Mouse (Mus musculus) midbrain, postnatal 0 days (tissue): ENCODE measurements at regions not wholly inside any gene's neighbourhood (a gene's known extent, or its start where the extent isn't known, plus 50 kb on each side); places are given as distances from the start of the nearest gene placed in this dataset.

Experiments used
- ATAC-seq: fragments of 200-750 bp; cut with Nextera tagmentation; 2 replicates; pipeline ENCODE4 v1.8.0; 2017; ENCODE audit warnings: moderate number of reproducible peaks, mild to moderate bottlenecking, moderate TSS enrichment, moderate library complexity; ENCODE audit not compliant: low FRiP score
- DNase-seq: peaks from one replicate; pipeline ENCODE4 v3.0.0-alpha.2; 2015; ENCODE audit warnings: low spot score
- H3K27ac ChIP-seq: fragments of 300-500 bp; sonication (generic); 2 replicates; pipeline ENCODE4 v1.5.1; 2014; ENCODE audit warnings: low read depth, mild to moderate bottlenecking, low read length, mixed read lengths
- H3K27me3 ChIP-seq: fragments of 300-500 bp; sonication (generic); 2 replicates; pipeline ENCODE4 v1.6.1; 2014; ENCODE audit warnings: low read length, control low read depth, mixed read lengths; ENCODE audit not compliant: insufficient read depth
- H3K36me3 ChIP-seq: fragments of 300-500 bp; sonication (generic); 2 replicates; pipeline ENCODE4 v1.6.1; 2014; ENCODE audit warnings: low read length, control low read depth, mixed read lengths; ENCODE audit not compliant: insufficient read depth
- H3K4me1 ChIP-seq: fragments of 300-500 bp; sonication (generic); 2 replicates; pipeline ENCODE4 v1.6.1; 2014; ENCODE audit warnings: mild to moderate bottlenecking, control low read depth, antibody characterized with exemption, low read length, mixed read lengths; ENCODE audit not compliant: insufficient read depth
- H3K4me2 ChIP-seq: fragments of 300-500 bp; sonication (generic); 2 replicates; pipeline ENCODE4 v1.6.1; 2014; ENCODE audit warnings: low read depth, mild to moderate bottlenecking, low read length, mixed read lengths; ENCODE audit not compliant: poor library complexity, severe bottlenecking
- H3K4me3 ChIP-seq: fragments of 300-500 bp; sonication (generic); 2 replicates; pipeline ENCODE4 v1.5.1; 2014; ENCODE audit warnings: low read depth, mild to moderate bottlenecking, low read length, moderate library complexity
- H3K9ac ChIP-seq: fragments of 300-500 bp; sonication (generic); replicated peaks from 2 replicates; pipeline ENCODE4 v1.6.1; 2014; ENCODE audit warnings: mild to moderate bottlenecking, low read length, moderate library complexity, mixed read lengths; ENCODE audit not compliant: poor library complexity, severe bottlenecking
- H3K9me3 ChIP-seq: fragments of 300-500 bp; sonication (generic); 2 replicates; pipeline ENCODE4 v1.6.1; 2016; ENCODE audit warnings: low read length, control low read depth
- CTCF ChIP-seq: IDR thresholded peaks from 2 replicates; pipeline ENCODE4 v1.5.1; 2016; ENCODE audit warnings: antibody characterized with exemption, mild to moderate bottlenecking
- WGBS: fragments of 180-500 bp; shearing (Covaris S2); extraction: QIAGEN DNeasy Blood & Tissue Kit; methylation state at CpG from one replicate; pipeline ENCODE4 v1.1.7; 2014; 5-methylcytosine and 5-hydroxymethylcytosine counted together

GRCm38 (mm10) chr13:52114962-52115361 lies 268.5 kb downstream of the Gadd45g start:
- H3K4me2 ChIP-seq = no peak overlapping the region
- no peak for DNase-seq
- H3K27ac ChIP-seq = no peak overlapping the region
- no peak for ATAC-seq
- H3K4me3 ChIP-seq = no peak overlapping the region
- H3K27me3 ChIP-seq = no peaks in the 10 kb centered on the region; the same call in 1 of the 2 replicates
- no peak overlapping the region for H3K9ac ChIP-seq
- 87% methylated on average over 6 of the region's 6 CpGs for WGBS
- H3K4me1 ChIP-seq = no peaks in the 10 kb centered on the region; the same call in 1 of the 2 replicates
- no peaks in the 10 kb centered on the region for H3K36me3 ChIP-seq
- no peak for TF ChIP-seq CTCF
- no peaks in the 10 kb centered on the region for H3K9me3 ChIP-seq

GRCm38 (mm10) chr13:52116241-52116640 lies 269.8 kb downstream of the Gadd45g start:
- 57% methylated on average over 4 of the region's 4 CpGs for WGBS
- ATAC-seq = no peak
- no peak for TF ChIP-seq CTCF

GRCm38 (mm10) chr13:52116756-52117155 lies 270.3 kb downstream of the Gadd45g start:
- ATAC-seq = no peak
- WGBS = 50% methylated on average over 4 of the region's 4 CpGs
- DNase-seq = peak; percentile 55

More at GRCm38 (mm10) chr13:52116241-52116640, 269.8 kb downstream of the Gadd45g start:
- no peaks in the 10 kb centered on the region; the same call in 1 of the 2 replicates for H3K27me3 ChIP-seq
- DNase-seq = no peak
- H3K4me1 ChIP-seq = no peaks in the 10 kb centered on the region; the same call in 1 of the 2 replicates
- H3K4me3 ChIP-seq = no peak overlapping the region
- no peak overlapping the region for H3K9ac ChIP-seq
- no peak overlapping the region for H3K4me2 ChIP-seq
- H3K36me3 ChIP-seq = no peaks in the 10 kb centered on the region
- H3K9me3 ChIP-seq = no peaks in the 10 kb centered on the region
- H3K27ac ChIP-seq = no peak overlapping the region

GRCm38 (mm10) chr13:52120795-52121194 lies 274.3 kb downstream of the Gadd45g start:
- H3K4me1 ChIP-seq = no peaks in the 10 kb centered on the region
- no peaks in the 10 kb centered on the region for H3K9me3 ChIP-seq
- no peak for ATAC-seq
- H3K27me3 ChIP-seq = no peaks in the 10 kb centered on the region; the same call in 1 of the 2 replicates
- H3K36me3 ChIP-seq = no peaks in the 10 kb centered on the region
- no peak overlapping the region for H3K4me3 ChIP-seq
- DNase-seq = no peak
- TF ChIP-seq CTCF = no peak
- 89% methylated on average over 8 of the region's 8 CpGs for WGBS
- H3K27ac ChIP-seq = no peak overlapping the region
- no peak overlapping the region for H3K4me2 ChIP-seq
- H3K9ac ChIP-seq = no peak overlapping the region

More at GRCm38 (mm10) chr13:52116756-52117155, 270.3 kb downstream of the Gadd45g start:
- no peak overlapping the region for H3K4me2 ChIP-seq
- no peak for TF ChIP-seq CTCF
- no peaks in the 10 kb centered on the region; the same call in 1 of the 2 replicates for H3K27me3 ChIP-seq
- H3K4me3 ChIP-seq = no peak overlapping the region
- H3K27ac ChIP-seq = no peak overlapping the region
- H3K36me3 ChIP-seq = no peaks in the 10 kb centered on the region
- H3K4me1 ChIP-seq = no peaks in the 10 kb centered on the region; the same call in 1 of the 2 replicates
- no peaks in the 10 kb centered on the region for H3K9me3 ChIP-seq
- H3K9ac ChIP-seq = no peak overlapping the region

- Histone ChIP-seq H3K4me1 (no peaks in the 10 kb centered on the region), H3K27me3 (no peaks in the 10 kb centered on the region), H3K9me3 (no peaks in the 10 kb centered on the region), H3K4me2 (no peak overlapping the region), H3K4me3 (no peak overlapping the region), H3K27ac (no peak overlapping the region), H3K9ac (no peak overlapping the region), H3K36me3 (no peaks in the 10 kb centered on the region)
- TF ChIP-seq CTCF = no peak
- ATAC-seq (no peak), DNase-seq (no peak)
- WGBS = 89% methylated on average over 4 of the region's 4 CpGs
Observed at GRCm38 (mm10) chr13:52125037-52125436, 278.6 kb downstream of the Gadd45g start.

- 0 out of 2 replicates have a peak, but pooled peaks cover 3% of the 10 kb centered on the region for H3K9me3 ChIP-seq
- no peaks in the 10 kb centered on the region for H3K36me3 ChIP-seq
- DNase-seq (no peak), ATAC-seq (no peak)
- no peak overlapping the region for H3K27ac ChIP-seq
- no peaks in the 10 kb centered on the region for H3K4me1 ChIP-seq
- WGBS = 79% methylated on average over 9 of the region's 9 CpGs
- no peak for TF ChIP-seq CTCF
- H3K27me3 ChIP-seq = no peaks in the 10 kb centered on the region
- H3K9ac ChIP-seq = no peak overlapping the region
- H3K4me3 ChIP-seq = no peak overlapping the region
- H3K4me2 ChIP-seq = no peak overlapping the region
Observed at GRCm38 (mm10) chr13:52127751-52128150, 281.3 kb downstream of the Gadd45g start.
